Mouse (Mus musculus): ENCODE results near the gene Fbxl13. TPM values are rescaled to one million over a fixed set of nuclear protein-coding genes. Genes with fewer than 3 reads are reported as not detected.

The Fbxl13 gene
- total RNA-seq, 2 experiments from 2014 or later = not detected

- DNase-seq = no peak
These were observed 126.3 kb downstream of the Fbxl13 start for GRCm38 (mm10) chr5:21519166-21519565.

GRCm38 (mm10) chr5:21518207-21518606 lies 127.2 kb downstream of the Fbxl13 start:
- no peak for DNase-seq

GRCm38 (mm10) chr5:21517562-21517961 lies 127.9 kb downstream of the Fbxl13 start:
- peak in 1 of 2 experiments; percentile 32 for DNase-seq

GRCm38 (mm10) chr5:21513363-21513762 lies 132.1 kb downstream of the Fbxl13 start:
- no peak for DNase-seq

DNA sequence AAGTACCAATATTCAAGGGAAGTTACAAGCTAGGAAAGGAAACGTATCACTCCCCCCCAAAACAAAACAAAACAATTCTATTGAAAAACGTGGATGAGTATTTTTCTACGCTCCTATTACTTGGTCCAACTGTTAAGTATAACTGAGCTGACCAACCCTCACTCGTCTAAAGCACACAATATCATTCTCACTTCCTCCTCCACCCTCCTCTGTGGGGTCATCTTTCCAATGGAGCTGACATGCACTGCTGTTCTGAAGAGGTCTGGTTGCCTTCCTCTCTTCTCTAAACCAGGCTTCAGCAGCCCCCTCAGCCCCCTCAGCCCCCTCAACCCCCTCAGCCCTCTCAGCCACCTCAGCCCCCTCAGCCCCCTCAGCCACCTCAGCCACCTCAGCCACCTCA lies 135.6 kb downstream of the Fbxl13 start:
- DNase-seq = no peak

DNA sequence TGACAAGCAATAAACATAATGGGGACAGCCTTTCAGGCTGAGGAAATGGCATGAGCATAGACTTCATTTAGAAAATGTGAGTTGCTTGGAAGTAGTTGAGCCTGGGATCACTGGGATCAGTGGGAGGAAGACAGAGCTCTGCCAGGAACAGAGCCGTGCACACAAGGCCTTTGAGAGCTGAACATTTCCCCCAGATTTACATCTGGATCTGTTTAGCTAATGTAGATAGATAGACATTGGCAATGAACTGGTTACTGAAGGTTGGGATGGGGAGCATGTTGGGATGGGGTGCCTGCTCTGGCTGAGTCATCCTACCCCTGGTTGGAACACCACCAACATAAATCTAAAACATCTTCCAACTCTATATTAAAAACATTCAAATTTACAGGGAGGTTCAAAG lies 138.5 kb downstream of the Fbxl13 start:
- no peak for DNase-seq

DNA sequence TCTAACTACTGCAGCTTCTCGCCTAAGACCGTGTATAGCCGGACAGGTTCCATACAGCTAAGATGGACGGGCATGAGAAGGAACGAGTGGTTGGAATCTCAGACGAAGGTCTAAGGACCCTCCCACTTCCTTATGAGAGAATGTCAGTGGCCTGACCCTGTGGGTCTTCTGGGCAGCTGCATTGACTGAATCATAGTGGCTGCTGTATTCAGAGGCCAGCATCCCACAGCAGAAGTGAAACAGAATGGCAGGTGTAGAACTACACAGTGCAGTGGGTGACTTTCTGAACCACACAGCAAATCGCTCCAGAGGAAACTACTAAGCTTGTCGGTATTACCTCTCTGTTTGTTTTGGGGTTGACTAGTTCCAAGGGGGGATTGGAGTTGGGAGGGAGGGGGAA lies 140.3 kb downstream of the Fbxl13 start:
- DNase-seq = no peak

- DNase-seq = no peak
These were observed 142.4 kb downstream of the Fbxl13 start for GRCm38 (mm10) chr5:21502936-21503610.

- no peak for DNase-seq
These were observed 144.5 kb downstream of the Fbxl13 start for GRCm38 (mm10) chr5:21500941-21501340.

- DNase-seq = no peak
These were observed 145.3 kb downstream of the Fbxl13 start for GRCm38 (mm10) chr5:21500133-21500532.

DNA sequence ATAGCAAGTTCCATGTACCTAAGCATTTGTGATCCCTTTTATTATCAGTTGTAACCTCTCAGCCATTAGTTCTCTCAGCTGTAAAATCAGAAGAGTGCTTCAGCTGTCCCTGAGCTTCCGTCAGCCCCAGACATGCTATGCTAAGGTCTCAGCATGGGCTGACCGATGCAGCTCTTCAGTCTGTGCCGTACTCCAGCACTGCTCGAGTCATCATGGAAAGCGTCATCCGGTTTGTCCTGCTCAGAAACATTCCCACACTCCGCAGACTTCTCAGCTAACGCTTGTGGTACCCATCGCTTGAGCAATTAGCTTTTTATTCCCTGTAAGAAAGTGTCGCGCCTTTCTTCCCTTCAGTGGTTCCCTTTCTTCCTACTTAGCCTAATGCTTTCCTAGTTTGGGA lies 146.5 kb downstream of the Fbxl13 start:
- DNase-seq = no peak

GRCm38 (mm10) chr5:21498490-21498889 lies 146.9 kb downstream of the Fbxl13 start:
- no peak for DNase-seq

- peak; percentile 32 to 58 for DNase-seq
These were observed 148.6 kb downstream of the Fbxl13 start for GRCm38 (mm10) chr5:21496881-21497280.

- peak; percentile 61 to 64 for DNase-seq
These were observed 149.1 kb downstream of the Fbxl13 start for GRCm38 (mm10) chr5:21496321-21496720.

DNA sequence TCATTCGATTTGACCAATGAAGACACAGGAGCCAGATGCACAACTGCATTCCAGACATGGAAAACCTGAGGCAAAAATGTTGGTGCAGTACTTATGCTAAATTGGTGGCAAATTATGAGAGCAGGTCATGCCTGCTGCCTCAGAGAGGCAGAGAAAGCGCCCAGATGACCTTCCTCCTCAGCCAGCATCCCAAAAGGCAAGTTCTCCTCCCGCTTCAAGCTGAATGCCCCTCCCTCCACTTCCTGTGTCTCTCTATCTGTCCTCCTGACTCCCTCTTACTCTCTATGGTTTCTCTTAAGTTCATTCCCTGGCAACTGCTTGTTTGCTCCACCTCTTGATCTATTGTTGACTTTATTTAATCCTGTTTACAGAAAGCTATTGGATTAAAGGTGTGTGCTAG lies 150.7 kb downstream of the Fbxl13 start:
- DNase-seq = no peak

DNA sequence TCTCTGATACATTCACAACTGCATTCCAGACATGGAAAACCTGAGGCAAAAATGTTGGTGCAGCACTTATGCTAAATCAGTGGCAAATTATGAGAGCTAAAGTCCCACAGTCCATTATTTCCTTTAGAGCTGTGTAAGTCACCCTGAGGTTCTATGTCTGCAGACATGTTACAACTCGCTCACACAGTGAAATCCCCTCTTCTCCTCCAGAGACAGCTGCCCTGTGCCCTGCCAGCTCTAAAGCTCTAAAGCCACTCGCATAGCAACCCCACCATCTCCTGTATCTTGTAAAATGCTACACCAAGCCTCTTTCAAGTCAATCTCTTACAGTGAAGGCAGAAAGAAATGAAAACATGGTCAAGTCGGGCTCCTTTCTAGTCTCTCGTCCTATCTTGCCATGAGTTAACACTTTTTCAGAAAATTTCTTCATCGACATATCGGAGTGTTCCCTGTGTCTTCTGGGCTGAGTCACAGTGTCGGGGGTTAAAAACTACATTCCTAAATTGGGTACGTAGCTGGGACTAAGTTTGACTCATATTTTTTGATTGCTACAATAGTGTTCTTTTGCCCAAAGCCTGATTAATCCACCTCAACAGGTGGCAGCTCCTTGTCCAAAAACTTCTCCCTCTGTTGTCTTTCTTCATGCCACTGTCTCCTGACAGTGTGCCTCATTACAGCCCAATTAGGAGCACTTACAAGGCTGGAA lies 152.0 kb downstream of the Fbxl13 start:
- no peak for DNase-seq

- no peak for DNase-seq
These were observed 153.2 kb downstream of the Fbxl13 start for GRCm38 (mm10) chr5:21492213-21492612.

- no peak for DNase-seq
These were observed 154.0 kb downstream of the Fbxl13 start for GRCm38 (mm10) chr5:21491469-21491868.

DNA sequence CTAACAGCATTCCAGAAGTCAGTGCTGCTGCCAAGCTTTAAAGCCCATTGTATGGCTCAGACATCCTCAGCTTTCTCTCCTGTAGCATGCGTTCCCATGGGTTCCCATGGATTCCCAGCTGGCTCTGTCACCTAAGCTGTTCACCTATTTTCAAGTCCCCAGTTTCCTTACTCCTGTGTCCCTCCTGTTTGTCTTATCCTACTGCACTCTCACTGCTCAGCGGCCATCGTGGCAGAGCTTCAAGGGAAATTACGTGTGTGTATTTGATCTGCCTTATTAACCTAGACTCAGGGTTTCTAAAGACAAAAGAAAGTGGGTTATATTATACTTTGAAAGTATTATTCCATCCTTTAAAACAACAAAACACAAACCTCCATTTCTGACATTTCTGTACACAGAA lies 156.3 kb downstream of the Fbxl13 start:
- DNase-seq = no peak

DNA sequence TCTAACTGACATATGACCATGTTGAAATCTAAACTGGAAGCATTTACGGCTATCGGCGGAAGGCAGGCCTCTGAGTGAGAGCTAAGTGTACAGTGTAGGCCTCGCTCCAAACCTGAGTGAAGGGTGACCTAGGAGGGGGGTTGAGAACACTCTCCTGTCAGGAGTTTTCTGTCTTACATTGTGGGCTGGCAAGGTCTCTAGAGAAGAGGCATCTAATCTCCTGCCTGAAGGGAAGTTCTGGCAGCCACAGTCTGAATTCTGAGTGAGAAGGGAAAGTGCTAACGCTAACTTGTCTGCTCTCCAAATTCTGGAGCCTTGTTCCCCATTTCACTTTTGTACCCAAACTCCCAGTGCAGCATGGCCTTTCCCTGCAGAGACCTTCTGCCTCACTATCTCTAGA lies 156.9 kb downstream of the Fbxl13 start:
- peak; percentile 45 to 62 for DNase-seq

- DNase-seq = peak in 1 of 2 experiments; percentile 24
These were observed 157.7 kb downstream of the Fbxl13 start for GRCm38 (mm10) chr5:21487716-21488115.

DNA sequence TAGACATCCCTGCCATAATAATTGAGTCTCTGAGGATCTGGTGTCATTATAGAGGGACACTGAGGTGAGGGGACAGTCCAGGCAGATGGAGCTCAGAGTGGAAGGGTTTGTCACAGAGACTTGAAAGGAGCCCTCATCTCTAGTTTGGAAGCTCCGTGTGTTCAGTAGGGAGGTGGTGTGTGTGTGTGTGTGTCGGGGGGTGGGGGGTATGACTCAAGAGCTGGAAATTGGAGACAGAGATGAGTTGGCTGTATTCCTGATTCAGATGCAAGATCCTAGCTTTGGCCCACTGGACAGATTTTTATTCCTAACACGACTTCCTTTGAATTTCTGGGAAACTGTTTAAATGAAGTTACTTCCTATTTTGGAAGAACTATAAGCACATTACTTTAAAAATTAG lies 158.1 kb downstream of the Fbxl13 start:
- DNase-seq = no peak

DNA sequence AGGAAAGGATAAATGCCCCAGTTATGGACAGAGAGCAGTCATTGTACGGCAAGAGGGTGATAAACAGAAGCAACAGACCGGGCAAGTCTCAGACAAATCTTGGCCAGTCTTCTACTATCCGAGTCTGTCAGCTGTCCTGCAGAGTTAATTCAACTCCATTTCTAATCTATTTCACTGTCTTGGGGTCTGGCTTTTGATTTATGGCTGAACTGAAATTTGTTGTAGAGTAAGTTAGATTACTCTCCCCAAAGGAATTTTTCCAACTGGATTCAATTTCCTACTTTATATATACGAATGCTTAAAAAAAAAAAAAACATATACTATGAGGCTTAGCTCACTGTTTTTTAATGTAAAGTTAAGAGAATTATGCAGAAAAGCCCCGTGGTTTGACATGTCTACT lies 158.6 kb downstream of the Fbxl13 start:
- DNase-seq = no peak
